Mouse (Mus musculus) brain, embryonic 14.5 days (tissue): ENCODE results near the gene Mylk2. TPM values are rescaled to one million over a fixed set of nuclear protein-coding genes. Genes with fewer than 3 reads are reported as not detected.
A peak's percentile ranks its signal among the peaks of the same experiment; 100 is the strongest.

Experiments
- DNase-seq: peaks from one replicate; pipeline ENCODE4 v3.0.0-alpha.2; 2011; ENCODE audit warnings: low read depth
- CTCF ChIP-seq: fragments of 200-500 bp; IDR thresholded peaks from 2 replicates; pipeline ENCODE4 v1.5.1; 2012; ENCODE audit warnings: inconsistent platforms, mild to moderate bottlenecking, moderate library complexity, borderline replicate concordance; ENCODE audit not compliant: insufficient read depth, insufficient read length; ENCODE audit errors: extremely low read depth
- POLR2A ChIP-seq: fragments of 200-500 bp; IDR thresholded peaks from 2 replicates; pipeline ENCODE4 v1.6.1; 2012; ENCODE audit warnings: mild to moderate bottlenecking, inconsistent platforms, borderline replicate concordance; ENCODE audit not compliant: poor library complexity, insufficient read depth, insufficient read length, severe bottlenecking; ENCODE audit errors: extremely low read depth
- polyA plus RNA-seq: library from polyadenylated mRNA; depleted of rRNA; stranded (reverse); fragments of >200 nt; gene quantifications from 2 replicates; pipeline ENCODE4 v1.2.3, GENCODE M21; 2012

Gene Mylk2
- polyA plus RNA-seq, 1 experiment = not detected

- TF ChIP-seq POLR2A (no peak), CTCF (no peak)
These were observed 5.0 kb downstream of the Mylk2 start for GRCm38 (mm10) chr2:152916111-152916510.

DNA sequence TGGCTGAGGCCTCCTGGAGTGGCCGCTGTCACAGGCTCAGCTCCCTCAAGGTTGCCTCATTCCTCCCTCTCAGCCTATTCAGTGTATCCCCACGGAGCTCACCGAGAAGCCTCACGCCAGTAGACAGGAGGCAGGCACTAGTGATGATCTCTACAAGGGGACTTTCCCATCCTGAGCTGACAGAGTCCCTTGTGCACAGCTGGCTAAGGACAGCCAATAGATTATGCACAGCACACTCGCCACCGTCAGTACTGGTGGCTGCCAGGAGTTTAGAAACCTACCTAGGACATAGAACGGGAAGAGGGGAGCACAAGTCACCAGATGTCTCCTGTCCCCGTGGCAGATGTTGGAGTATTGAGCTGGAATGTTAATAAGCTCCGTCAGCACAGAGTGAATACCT, 6.5 kb downstream of the Mylk2 start:
- TF ChIP-seq CTCF (no peak), POLR2A (no peak)
- DNase-seq = no peak

More at GRCm38 (mm10) chr2:152916111-152916510, 5.0 kb downstream of the Mylk2 start:
- no peak for DNase-seq

GRCm38 (mm10) chr2:152922376-152922775, 11.2 kb downstream of the Mylk2 start:
- TF ChIP-seq CTCF = no peak
- no peak for TF ChIP-seq POLR2A
- no peak for DNase-seq

DNA sequence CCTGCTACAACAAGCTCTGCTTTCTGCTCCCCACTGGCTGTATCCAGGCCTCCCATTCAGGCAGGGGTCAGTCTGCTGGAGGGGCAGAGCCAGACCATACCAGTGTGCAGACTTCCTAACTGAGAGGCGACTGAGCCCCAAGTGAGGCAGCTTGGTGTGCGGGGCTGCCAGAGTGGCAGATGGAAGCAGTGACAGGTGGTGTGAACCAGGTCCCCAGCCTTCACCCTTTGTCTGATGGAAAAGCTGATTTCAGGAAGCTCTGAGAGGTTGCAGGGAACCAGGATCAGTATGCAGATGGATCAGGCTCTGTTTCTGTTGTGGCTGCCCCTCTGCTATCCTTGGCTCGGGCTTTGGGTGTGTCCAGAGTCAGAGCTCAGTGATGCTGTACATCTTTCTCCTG, 12.5 kb downstream of the Mylk2 start:
- no peak for TF ChIP-seq POLR2A
- no peak for TF ChIP-seq CTCF
- DNase-seq = peak; percentile 56

DNA sequence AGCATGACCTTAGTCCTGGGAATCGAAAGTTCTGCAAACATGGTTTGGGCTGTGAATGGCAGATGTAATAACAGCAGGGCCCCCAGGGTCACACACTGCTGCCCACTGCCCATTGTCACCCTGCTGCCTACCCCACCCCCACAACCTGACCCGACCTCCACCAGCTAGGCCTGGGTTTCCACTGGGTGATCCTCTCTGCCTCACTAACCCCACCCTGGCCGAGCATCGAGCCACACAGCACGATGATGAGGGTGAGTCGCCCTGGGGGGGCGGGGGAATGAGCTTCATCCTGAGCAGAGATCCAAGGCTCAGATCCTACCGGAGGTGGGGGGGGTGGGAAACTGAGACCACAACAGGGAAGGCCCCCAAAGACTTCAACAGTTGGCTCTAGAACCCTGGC, 13.0 kb downstream of the Mylk2 start:
- no peak for DNase-seq
- TF ChIP-seq POLR2A (no peak), CTCF (no peak)

- TF ChIP-seq POLR2A (no peak), CTCF (no peak)
- DNase-seq = no peak
These were observed 13.4 kb downstream of the Mylk2 start for GRCm38 (mm10) chr2:152924543-152924942.

DNA sequence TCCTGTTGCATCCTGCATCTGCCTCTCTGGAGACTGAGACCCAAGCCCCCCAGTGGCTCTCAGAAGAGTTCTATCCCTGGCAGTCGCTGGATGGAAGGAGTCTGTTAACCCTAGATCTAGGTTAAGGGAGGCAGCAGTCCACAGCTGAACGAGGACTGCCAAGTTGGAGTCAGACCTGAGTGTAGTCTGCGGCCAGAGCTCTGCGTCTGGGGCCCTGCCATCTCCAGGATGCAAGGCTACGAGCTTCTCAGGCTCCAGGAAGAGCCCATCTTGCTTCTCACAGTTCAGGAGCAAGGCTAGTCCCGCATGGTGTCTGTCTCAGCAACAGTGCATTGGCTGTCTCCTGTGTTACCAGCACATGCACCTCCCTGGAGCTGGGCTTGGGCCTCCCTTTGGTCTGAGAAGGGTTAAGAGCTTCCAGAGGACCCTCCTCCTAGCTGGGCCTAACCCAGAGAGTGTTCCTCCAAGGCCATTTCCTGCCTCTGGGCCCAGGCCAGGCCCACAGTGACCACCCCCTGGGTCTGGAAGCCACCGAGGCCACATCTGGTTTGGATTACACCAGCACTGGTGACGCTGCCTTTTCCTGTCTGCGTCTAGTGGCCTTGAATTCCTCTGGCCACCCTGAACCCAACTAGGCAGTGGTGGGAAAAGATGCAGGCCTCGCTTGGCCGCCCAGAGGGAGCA, 14.2 kb downstream of the Mylk2 start:
- DNase-seq = no peak
- TF ChIP-seq POLR2A = no peak
- no peak for TF ChIP-seq CTCF

GRCm38 (mm10) chr2:152926896-152927295, 15.7 kb downstream of the Mylk2 start:
- no peak for DNase-seq
- TF ChIP-seq CTCF (no peak), POLR2A (no peak)

DNA sequence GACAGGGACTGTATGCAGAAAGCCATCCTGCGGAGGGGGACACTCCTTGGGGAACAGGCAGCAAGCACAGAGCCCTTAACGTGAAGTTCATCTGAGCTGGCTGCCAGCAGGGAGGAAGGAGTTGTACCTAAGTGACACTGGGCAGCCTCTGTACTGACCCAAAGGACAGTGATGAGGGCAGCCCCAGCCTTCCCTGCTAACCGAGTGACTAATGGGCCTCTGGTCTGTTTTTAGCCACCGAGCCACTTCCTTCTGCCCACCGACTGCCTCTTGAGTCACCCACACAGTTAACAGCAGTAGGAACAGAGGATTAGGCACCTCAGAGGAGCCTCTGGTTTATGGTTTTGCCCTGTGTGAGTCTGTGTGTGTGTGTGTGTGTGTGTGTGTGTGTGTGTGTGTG, 16.2 kb downstream of the Mylk2 start:
- TF ChIP-seq CTCF (no peak), POLR2A (no peak)
- no peak for DNase-seq

GRCm38 (mm10) chr2:152928219-152928987, 17.3 kb downstream of the Mylk2 start:
- TF ChIP-seq CTCF (no peak), POLR2A (no peak)
- no peak for DNase-seq

- no peak for DNase-seq
- TF ChIP-seq CTCF (no peak), POLR2A (no peak)
These were observed 17.8 kb downstream of the Mylk2 start for GRCm38 (mm10) chr2:152928988-152929370.

- no peak for DNase-seq
- TF ChIP-seq CTCF = no peak
- no peak for TF ChIP-seq POLR2A
These were observed 19.1 kb downstream of the Mylk2 start for GRCm38 (mm10) chr2:152930276-152930675.

DNA sequence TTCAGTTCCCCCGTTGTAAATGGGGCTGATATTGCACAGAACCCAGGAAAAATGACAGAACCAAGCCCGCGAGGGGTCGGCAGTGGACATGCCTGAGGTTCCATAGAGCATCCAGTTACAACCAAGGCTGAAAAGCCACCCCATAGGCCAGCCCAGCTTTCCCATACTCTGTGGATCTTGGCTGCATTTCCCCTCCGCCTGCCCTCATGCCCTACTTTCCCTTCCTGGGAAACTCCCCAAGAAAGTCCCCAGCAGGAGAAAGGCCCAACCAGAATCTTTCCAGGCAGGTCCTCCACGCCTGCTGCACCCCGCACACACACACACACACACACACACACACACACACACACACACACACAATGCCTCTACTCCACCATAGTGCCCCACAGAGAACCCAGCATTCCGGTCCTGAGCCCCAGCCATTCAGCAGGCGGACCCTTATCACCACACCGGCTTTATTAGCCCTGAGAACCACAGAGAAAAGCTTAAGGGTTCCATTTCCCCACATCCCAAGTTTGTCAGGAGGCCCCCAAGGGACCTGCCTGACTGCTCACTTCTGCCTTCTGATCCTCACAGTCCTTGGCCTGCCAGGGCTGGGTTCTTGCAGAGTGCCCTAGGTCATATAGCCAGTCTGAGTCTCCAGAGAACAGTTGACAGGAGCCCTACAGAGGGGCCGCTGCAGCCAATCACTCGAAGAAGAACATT, 20.5 kb downstream of the Mylk2 start:
- no peak for DNase-seq
- TF ChIP-seq CTCF (no peak), POLR2A (no peak)
